Mouse (Mus musculus): Measurements from ENCODE around the gene Nxph4.

The Nxph4 gene

GRCm38 (mm10) chr10:127488856-127489255, 45.5 kb downstream of the Nxph4 start:
- no peak for DNase-seq (ENCODE audit: low spot score in 2 of 2)

GRCm38 (mm10) chr10:127485235-127485634, 49.1 kb downstream of the Nxph4 start:
- DNase-seq (ENCODE audit: low spot score in 2 of 2), result no peak

- peak; percentile 51 for DNase-seq (ENCODE audit: low spot score in 2 of 2)
Observed at GRCm38 (mm10) chr10:127480833-127481813, 53.2 kb downstream of the Nxph4 start.

GRCm38 (mm10) chr10:127479131-127479530, 55.2 kb downstream of the Nxph4 start:
- DNase-seq (ENCODE audit: low spot score in 2 of 2), result no peak

- no peak for DNase-seq (ENCODE audit: low spot score in 2 of 2)
Observed at GRCm38 (mm10) chr10:127477301-127477700, 57.1 kb downstream of the Nxph4 start.

- no peak for DNase-seq (ENCODE audit: low spot score in 2 of 2)
Observed at GRCm38 (mm10) chr10:127476541-127476940, 57.8 kb downstream of the Nxph4 start.
